Mouse (Mus musculus) adrenal gland, adult 18-20 months (tissue): ENCODE measurements around the gene Psmd6. TPM values are rescaled to one million over a fixed set of nuclear protein-coding genes. Genes with fewer than 3 reads are reported as not detected.
A peak's percentile ranks its signal among the peaks of the same experiment; 100 is the strongest.

Experiments used
- DNase-seq, 2 experiments: peaks; one replicate each; pipeline ENCODE4 v3.0.0; 2021 to 2022; ENCODE audit warnings: low spot score in 2 of 2
- long read RNA-seq, 2 experiments: library from polyadenylated mRNA; stranded (forward); transcript quantifications; one replicate each; pipeline ENCODE4 v2.0.0; 2021
- total RNA-seq, 2 experiments: library from RNA; stranded (reverse); gene quantifications; 1 replicate in 1 of 2; 2 replicates in 1 of 2; pipeline ENCODE4 v1.2.3; 2021

The Psmd6 gene
- total RNA-seq = 100 to 1,000 TPM; 109 to 127 TPM
- long read RNA-seq, experiment 1, transcript Psmd6-201 (8 exons, 1,387 nt) = major isoform, 58 of 68 reads
- long read RNA-seq, experiment 1, partial matches to known transcripts = 1 of 68 reads
- long read RNA-seq, experiment 1, other reads (novel, unspliced or antisense) = 9 of 68 reads
- long read RNA-seq, experiment 2, transcript Psmd6-201 (8 exons, 1,387 nt) = major isoform, 232 of 244 reads
- long read RNA-seq, experiment 2, partial matches to known transcripts = 9 of 244 reads
- long read RNA-seq, experiment 2, other reads (novel, unspliced or antisense) = 3 of 244 reads

GRCm38 (mm10) chr14:14120230-14121096 lies at the start of gene Psmd6:
Gene Psmd6 (minus strand): TSS chr14:14120984.
- DNase-seq = peak; percentile 94 to 95

- no peak for DNase-seq
These were observed 10.1 kb downstream of the Psmd6 start for GRCm38 (mm10) chr14:14110710-14111109.

- no peak for DNase-seq
These were observed 15.9 kb downstream of the Psmd6 start for GRCm38 (mm10) chr14:14104930-14105318.

- no peak for DNase-seq
These were observed 16.4 kb downstream of the Psmd6 start for GRCm38 (mm10) chr14:14104213-14104929.

- DNase-seq = no peak
These were observed 19.5 kb downstream of the Psmd6 start for GRCm38 (mm10) chr14:14101296-14101695.

- DNase-seq = no peak
These were observed 20.0 kb downstream of the Psmd6 start for GRCm38 (mm10) chr14:14100773-14101280.

GRCm38 (mm10) chr14:14098330-14098980 lies 22.3 kb downstream of the Psmd6 start:
- peak; percentile 84 to 85 for DNase-seq

- no peak for DNase-seq
These were observed 30.2 kb downstream of the Psmd6 start for GRCm38 (mm10) chr14:14090571-14090970.

GRCm38 (mm10) chr14:14088016-14088791 lies 32.6 kb downstream of the Psmd6 start:
- no peak for DNase-seq

GRCm38 (mm10) chr14:14087348-14087747 lies 33.4 kb downstream of the Psmd6 start:
- DNase-seq = no peak

- no peak for DNase-seq
These were observed 34.0 kb downstream of the Psmd6 start for GRCm38 (mm10) chr14:14086711-14087263.

GRCm38 (mm10) chr14:14083811-14084210 lies 37.0 kb downstream of the Psmd6 start:
- no peak for DNase-seq

- no peak for DNase-seq
These were observed 40.1 kb downstream of the Psmd6 start for GRCm38 (mm10) chr14:14080604-14081194.

- no peak for DNase-seq
These were observed 49.3 kb downstream of the Psmd6 start for GRCm38 (mm10) chr14:14071456-14071855.

- no peak for DNase-seq
These were observed 50.1 kb downstream of the Psmd6 start for GRCm38 (mm10) chr14:14070541-14071315.

- DNase-seq = no peak
These were observed 52.2 kb downstream of the Psmd6 start for GRCm38 (mm10) chr14:14068553-14068952.

GRCm38 (mm10) chr14:14067648-14068472 lies 52.9 kb downstream of the Psmd6 start:
- DNase-seq = peak in 1 of 2 experiments; percentile 14

- DNase-seq = no peak
These were observed 54.5 kb downstream of the Psmd6 start for GRCm38 (mm10) chr14:14066241-14066640.
